Mouse (Mus musculus) midbrain, embryonic 10.5 days (tissue): ENCODE data around the gene Gm17428. TPM values are rescaled to one million over a fixed set of nuclear protein-coding genes. Genes with fewer than 3 reads are reported as not detected.
A peak's percentile ranks its signal among the peaks of the same experiment; 100 is the strongest.
"Not testable (repeated sequence)": the region's sequence is repeated elsewhere in the genome, so short reads cannot be mapped to it uniquely, and the experiment has no call there.

Experiments
- DNase-seq: peaks from one replicate; pipeline ENCODE4 v3.0.0-alpha.2; 2017; ENCODE audit warnings: low spot score
- H3K27ac ChIP-seq: fragments of 300-500 bp; sonication (generic); replicated peaks from 2 replicates; pipeline ENCODE4 v1.5.1; 2016; ENCODE audit warnings: mild to moderate bottlenecking
- H3K27me3 ChIP-seq: fragments of 300-500 bp; sonication (generic); 2 replicates; pipeline ENCODE4 v1.6.1; 2016; ENCODE audit warnings: low read depth, mild to moderate bottlenecking; ENCODE audit not compliant: poor library complexity, severe bottlenecking
- H3K36me3 ChIP-seq: fragments of 300-500 bp; sonication (generic); 2 replicates; pipeline ENCODE4 v1.6.1; 2016; ENCODE audit warnings: mild to moderate bottlenecking, moderate library complexity
- H3K4me1 ChIP-seq: fragments of 300-500 bp; sonication (generic); 2 replicates; pipeline ENCODE4 v1.6.1; 2016
- H3K4me3 ChIP-seq: fragments of 300-500 bp; sonication (generic); 2 replicates; pipeline ENCODE4 v1.5.1; 2016; ENCODE audit warnings: mild to moderate bottlenecking, moderate library complexity
- H3K9me3 ChIP-seq: fragments of 300-500 bp; sonication (generic); replicated peaks from 2 replicates; pipeline ENCODE4 v1.6.1; 2016; ENCODE audit warnings: mild to moderate bottlenecking
- WGBS: fragments of 180-500 bp; shearing (Covaris S2); methylation state at CpG from one replicate; pipeline ENCODE4 v1.1.7; 2016; 5-methylcytosine and 5-hydroxymethylcytosine counted together
- polyA plus RNA-seq: library from polyadenylated mRNA; unstranded; fragments of >200 nt; fragmentation: Nextera tagmentation; extraction: Ambion mirVana; gene quantifications from 2 replicates; pipeline ENCODE4 v1.2.1, GENCODE M21; 2016

The Gm17428 gene
- polyA plus RNA-seq, 1 experiment from 2014 or later: not detected

DNA sequence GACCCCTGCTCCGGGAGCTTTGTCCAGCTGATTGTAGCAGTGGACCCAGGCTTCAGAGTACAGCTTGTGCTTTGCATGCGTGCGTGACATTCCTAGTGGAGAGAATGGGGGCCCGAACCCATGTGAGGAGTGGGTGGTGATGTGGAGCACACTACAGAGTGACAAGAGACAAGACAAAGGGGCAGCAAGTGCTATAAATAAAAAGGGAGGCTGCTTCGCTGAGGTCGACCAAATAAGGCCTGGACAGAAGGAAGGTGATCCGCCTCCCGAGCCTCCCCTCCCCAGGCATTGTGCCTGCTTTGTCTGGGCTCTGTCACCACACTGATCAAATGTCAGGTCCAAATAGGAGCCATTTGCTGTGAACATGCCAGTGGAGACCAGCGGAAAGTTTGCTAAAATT, 20.1 kb downstream of the Gm17428 start:
- H3K27ac ChIP-seq: peak overlapping the region; percentile 91
- peak; percentile 34 for DNase-seq
- WGBS: 45% methylated on average over 9 of the region's 9 CpGs

DNA sequence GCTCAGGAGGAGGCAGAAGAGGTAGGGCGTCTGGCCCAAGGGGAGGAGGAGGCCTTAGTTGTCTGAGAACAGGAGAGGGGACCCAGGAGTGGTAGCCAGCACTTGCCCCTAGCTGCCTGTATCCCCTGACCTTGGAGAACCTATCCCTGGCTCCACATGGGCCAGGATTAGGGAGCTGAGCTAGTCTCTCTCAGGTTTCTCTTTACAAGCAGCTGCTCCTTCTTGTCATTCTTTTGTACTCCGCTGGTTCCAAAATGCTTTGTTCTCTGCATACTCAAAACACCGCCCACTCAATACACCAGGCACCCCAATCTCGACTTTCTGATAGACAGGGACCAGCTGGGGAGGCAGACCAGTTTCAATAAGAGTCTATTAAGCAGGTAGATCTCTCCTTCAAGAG, 20.6 kb downstream of the Gm17428 start:
- H3K9me3 ChIP-seq: peaks cover 3% of the 10 kb centered on the region; the same call in 1 of the 2 replicates
- H3K4me3 ChIP-seq: no peak overlapping the region
- DNase-seq: peak; percentile 27
- peaks cover 53% of the 10 kb centered on the region for H3K4me1 ChIP-seq
- WGBS: 24% methylated on average over 4 of the region's 4 CpGs
- H3K36me3 ChIP-seq: no peaks in the 10 kb centered on the region
- peaks cover 16% of the 10 kb centered on the region for H3K27me3 ChIP-seq
- H3K27ac ChIP-seq: peak overlapping the region; percentile 91

More for the DNA sequence above, 20.1 kb downstream of the Gm17428 start:
- Histone ChIP-seq H3K27me3 (peaks cover 21% of the 10 kb centered on the region), H3K36me3 (no peaks in the 10 kb centered on the region), H3K9me3 (peaks cover 3% of the 10 kb centered on the region; the same call in 1 of the 2 replicates), H3K4me3 (no peak overlapping the region), H3K4me1 (peaks cover 52% of the 10 kb centered on the region)

DNA sequence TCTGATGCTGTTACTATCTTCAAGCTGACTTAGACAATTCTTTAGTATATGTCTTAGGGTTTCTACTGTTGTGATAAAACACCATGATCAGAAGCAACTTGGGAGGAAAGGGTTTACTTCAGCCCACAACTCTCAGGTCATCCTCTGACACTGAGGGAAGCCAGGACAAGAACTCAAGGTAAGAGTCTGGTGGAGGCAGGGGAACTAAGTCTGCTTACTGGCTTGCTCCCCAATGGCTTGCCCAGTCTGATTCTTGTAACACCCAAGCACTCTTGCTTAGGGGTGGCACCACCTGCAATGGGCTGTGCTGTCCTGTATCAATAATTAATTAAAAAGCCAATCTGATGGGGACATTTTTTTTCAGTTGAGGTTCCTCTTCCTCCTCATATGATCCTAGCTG, 21.9 kb downstream of the Gm17428 start:
- no peaks in the 10 kb centered on the region for H3K36me3 ChIP-seq
- peaks cover 3% of the 10 kb centered on the region; the same call in 1 of the 2 replicates for H3K9me3 ChIP-seq
- peaks cover 3% of the 10 kb centered on the region; the same call in 1 of the 2 replicates for H3K27me3 ChIP-seq
- no peak overlapping the region for H3K4me3 ChIP-seq
- peaks cover 52% of the 10 kb centered on the region for H3K4me1 ChIP-seq
- no peak for DNase-seq
- H3K27ac ChIP-seq: no peak overlapping the region

DNA sequence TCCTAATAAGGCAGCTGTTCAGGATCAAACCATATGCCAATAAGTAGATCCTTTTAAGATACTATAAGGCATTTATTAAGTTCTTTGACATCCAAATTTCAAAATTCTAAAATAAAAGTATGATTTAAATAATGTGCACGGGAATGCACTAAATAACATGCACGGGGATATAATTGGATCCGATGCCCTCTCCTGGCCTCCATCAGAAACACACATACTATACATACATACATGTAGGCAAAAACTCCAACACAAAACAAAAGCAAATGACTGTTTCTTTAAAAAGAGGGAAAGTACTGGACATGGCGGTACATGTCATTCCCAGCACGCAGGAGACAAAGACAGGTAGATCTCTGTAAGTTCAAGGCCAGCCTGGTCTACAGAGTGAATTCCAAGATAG, 23.1 kb downstream of the Gm17428 start:
- H3K4me3 ChIP-seq, H3K9me3 ChIP-seq, DNase-seq, H3K27me3 ChIP-seq, H3K27ac ChIP-seq, H3K36me3 ChIP-seq: not testable (repeated sequence)
- peaks cover 52% of the 10 kb centered on the region for H3K4me1 ChIP-seq
- WGBS: 90% methylated on average over 5 of the region's 5 CpGs

DNA sequence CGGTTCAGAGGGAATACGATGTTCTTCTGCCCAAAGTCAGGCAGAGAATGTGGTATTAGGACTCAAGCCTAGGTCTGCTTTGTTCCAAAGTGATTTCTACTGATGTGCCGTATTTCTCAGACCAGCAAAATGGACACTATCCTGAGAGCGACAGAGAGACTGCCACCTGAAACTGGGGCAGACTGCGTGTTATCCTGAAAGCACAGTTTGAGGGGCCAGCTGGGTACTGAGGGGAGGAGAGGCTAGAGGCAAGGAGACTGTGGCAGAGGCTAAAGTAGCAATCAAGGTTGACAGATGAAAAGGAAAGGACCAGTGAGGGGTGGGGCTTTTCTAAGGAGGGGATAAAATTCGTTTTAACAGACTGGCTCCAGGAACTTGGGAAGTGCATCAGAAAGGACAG, 24.1 kb downstream of the Gm17428 start:
- no peaks in the 10 kb centered on the region for H3K27me3 ChIP-seq
- 89% methylated on average over 6 of the region's 6 CpGs for WGBS
- peaks cover 45% of the 10 kb centered on the region for H3K4me1 ChIP-seq
- no peaks in the 10 kb centered on the region for H3K36me3 ChIP-seq
- no peak overlapping the region for H3K4me3 ChIP-seq
- peaks cover 3% of the 10 kb centered on the region; the same call in 1 of the 2 replicates for H3K9me3 ChIP-seq
- DNase-seq: no peak
- no peak overlapping the region for H3K27ac ChIP-seq

DNA sequence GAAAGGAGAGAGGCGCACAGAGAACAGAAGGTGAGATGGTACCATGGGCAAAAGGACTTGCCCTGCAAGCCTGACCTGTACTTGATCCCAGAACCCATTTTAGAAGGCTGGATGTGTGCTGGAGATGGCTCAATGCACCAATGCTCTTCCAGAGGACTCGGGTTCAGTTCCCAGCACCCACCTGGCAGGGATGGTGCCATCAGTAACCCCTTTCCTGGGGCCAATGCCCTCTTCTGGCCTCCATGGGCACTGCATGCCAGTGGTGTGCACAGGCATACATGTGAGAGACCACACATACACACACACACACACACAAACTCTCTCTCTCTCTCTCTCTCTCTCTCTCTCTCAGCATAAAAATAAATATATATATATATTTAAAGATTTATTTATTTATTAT, 24.7 kb downstream of the Gm17428 start:
- Histone ChIP-seq H3K4me3 (no peak overlapping the region), H3K4me1 (peaks cover 38% of the 10 kb centered on the region), H3K9me3 (peaks cover 3% of the 10 kb centered on the region; the same call in 1 of the 2 replicates), H3K27ac (no peak overlapping the region), H3K36me3 (no peaks in the 10 kb centered on the region), H3K27me3 (no peaks in the 10 kb centered on the region)
- 97% methylated on average over 2 of the region's 2 CpGs for WGBS
- DNase-seq: no peak

DNA sequence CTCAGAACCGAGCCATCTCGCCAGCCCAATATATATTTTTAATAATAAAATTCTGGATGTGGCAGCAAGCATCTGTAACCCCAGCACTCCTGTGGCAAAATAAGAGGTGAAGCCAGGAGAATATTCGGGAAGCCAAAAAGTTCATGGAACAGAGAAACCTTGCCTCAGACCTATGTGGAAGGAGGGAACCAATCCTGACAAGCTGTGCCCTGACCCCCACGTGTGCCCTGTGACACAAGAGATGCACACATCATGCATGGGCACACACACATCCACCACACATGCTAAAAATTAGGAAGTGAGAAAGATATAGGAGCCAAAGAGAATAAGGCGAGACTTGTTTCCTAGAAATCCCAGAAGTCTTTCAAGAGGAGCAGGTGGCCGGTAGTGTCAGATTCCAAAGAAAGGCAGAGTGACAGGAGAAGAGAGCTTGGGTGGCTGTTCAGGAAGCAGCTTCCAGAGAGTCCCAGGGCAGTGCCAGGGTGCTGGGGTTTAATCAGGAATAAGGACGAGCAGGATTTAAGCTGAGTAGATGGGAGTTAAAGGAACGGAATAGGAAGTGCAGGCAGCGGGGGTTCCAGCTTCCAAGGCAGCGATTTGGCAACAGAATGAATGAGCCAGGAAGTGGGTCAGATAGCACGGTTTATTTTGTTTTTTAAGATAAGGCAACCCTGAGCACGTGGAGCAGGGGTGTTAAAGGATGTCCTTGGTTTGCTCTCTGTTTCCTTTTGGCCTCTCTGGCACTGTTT, 25.4 kb downstream of the Gm17428 start:
- 57% methylated on average over 12 of the region's 12 CpGs for WGBS
- Histone ChIP-seq H3K4me1 (peaks cover 32% of the 10 kb centered on the region), H3K9me3 (peaks cover 3% of the 10 kb centered on the region; the same call in 1 of the 2 replicates), H3K27ac (no peak overlapping the region; the same call in 1 of the 2 replicates), H3K27me3 (no peaks in the 10 kb centered on the region), H3K4me3 (no peak overlapping the region), H3K36me3 (no peaks in the 10 kb centered on the region)
- no peak for DNase-seq

DNA sequence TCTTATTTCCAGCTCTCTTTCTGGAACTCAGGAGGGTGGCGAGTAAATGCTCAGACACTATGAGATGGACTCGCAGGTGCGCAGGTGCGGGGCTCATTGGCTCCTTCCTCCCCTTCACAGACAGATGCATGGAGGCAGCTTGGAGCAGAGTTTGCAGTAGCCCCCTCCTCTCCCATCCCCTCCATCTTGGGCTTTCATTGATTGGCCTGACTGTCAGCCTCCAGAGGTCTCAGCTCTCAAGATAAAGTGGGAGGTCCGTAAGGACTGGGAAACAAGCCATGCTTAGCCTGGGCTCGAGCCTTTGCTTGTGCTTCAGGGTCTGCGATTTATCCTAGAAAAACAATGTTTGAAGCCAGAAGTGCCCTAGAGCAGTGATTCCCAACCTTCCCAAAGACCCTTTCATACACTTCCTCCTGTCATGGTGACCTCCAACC, 26.0 kb downstream of the Gm17428 start:
- no peak for DNase-seq
- H3K4me3 ChIP-seq: no peak overlapping the region
- H3K27ac ChIP-seq: no peak overlapping the region
- H3K4me1 ChIP-seq: peaks cover 26% of the 10 kb centered on the region
- 73% methylated on average over 7 of the region's 7 CpGs for WGBS
- no peaks in the 10 kb centered on the region for H3K36me3 ChIP-seq
- no peaks in the 10 kb centered on the region for H3K27me3 ChIP-seq
- H3K9me3 ChIP-seq: peaks cover 3% of the 10 kb centered on the region; the same call in 1 of the 2 replicates

DNA sequence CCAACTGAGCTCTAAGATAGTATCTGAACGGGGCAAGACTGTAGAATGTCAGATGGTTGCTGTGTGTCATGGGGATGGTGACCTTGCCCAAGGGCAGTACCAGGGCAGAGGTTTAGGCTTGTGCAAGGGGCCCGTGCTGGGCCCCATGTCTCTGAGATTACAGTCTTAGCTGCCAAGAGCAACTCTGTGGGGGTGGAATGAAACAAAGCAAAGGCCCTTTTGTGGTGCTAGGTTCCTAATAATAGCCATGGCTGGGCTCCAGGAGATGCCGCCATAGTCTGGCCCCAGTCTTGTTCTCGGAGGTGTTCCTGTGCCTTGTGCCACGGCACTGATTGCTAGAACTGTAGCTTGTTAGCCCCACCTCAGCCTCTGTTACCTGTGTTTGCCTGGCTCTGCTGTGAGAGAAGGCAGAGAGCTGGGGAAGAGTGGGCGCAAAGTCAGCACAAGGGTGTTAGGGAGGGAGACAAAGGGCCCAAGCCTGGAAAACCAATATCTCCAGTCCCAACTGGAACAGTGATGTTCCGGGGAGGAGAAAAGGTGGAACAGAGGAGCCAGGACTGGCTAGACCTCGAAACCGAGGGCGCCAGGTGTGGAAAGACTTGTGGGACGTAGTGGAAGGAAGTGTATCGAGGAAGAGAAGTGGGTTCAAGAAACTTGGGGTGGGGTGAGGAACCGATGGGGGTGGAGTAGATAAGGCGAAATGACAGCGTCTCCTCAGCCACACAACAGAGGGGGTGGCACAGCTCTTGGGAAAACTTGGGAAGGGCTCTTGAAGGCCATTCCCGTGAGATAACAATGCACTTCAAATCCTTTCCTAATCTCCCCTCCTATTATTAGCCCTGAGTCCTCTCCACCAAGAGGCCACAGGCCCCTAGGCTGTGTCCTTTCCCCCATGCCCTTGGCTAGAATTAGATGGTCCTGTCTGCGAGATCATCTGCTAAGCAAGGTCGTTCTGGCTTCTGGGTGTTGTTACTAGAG, 27.4 kb downstream of the Gm17428 start:
- Histone ChIP-seq H3K36me3 (no peaks in the 10 kb centered on the region), H3K4me3 (no peak overlapping the region), H3K9me3 (peaks cover 3% of the 10 kb centered on the region; the same call in 1 of the 2 replicates), H3K27me3 (no peaks in the 10 kb centered on the region), H3K27ac (peak overlapping the region; percentile 74), H3K4me1 (peaks cover 26% of the 10 kb centered on the region)
- DNase-seq: no peak
- 73% methylated on average over 18 of the region's 18 CpGs for WGBS

DNA sequence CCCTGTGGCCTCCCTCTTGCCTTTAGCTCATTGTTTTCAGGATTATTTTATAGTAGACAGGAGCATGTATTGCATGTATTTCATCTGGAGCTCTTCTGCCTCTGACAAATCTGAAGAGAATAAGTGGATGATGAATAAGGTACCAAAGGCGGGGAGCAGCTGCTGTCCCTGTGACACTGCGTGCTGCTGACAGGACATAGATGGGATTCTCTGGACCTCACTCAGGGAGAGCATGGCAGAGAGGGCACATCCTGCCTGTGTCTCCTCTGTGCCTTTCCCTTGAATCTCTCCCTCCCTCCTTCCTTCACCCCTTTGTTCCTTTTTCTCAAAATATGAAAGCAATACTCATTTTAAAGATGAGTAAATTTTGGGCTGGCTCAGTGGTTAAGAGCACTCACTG, 28.8 kb downstream of the Gm17428 start:
- no peak for DNase-seq
- 78% methylated on average over 2 of the region's 2 CpGs for WGBS
- H3K4me1 ChIP-seq: peaks cover 26% of the 10 kb centered on the region
- H3K9me3 ChIP-seq: peaks cover 3% of the 10 kb centered on the region; the same call in 1 of the 2 replicates
- no peak overlapping the region for H3K4me3 ChIP-seq
- no peaks in the 10 kb centered on the region for H3K36me3 ChIP-seq
- H3K27me3 ChIP-seq: no peaks in the 10 kb centered on the region
- no peak overlapping the region for H3K27ac ChIP-seq

DNA sequence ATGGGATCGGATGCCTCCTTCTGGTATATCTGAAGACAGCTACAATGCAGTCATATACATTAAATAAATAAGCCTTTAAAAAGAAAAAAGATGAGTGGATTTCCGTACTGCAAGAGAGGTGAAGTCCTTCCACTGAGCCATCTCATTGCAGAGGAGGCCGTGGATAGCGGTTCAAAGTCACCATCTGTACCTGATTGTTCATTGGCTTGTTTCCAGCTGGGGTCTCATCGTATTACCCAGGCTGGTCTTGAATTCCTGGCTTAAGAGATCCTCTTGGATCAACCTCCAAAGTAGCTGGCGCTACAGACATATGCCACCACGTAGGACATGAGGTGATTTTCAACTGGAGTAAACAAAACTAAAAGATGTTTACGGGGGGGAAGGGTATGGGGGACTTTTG, 29.2 kb downstream of the Gm17428 start:
- WGBS: 89% methylated on average over 8 of the region's 8 CpGs
- DNase-seq: no peak
- Histone ChIP-seq H3K36me3 (no peaks in the 10 kb centered on the region), H3K27ac (no peak overlapping the region), H3K27me3 (no peaks in the 10 kb centered on the region), H3K4me1 (peaks cover 26% of the 10 kb centered on the region), H3K4me3 (no peak overlapping the region), H3K9me3 (peaks cover 3% of the 10 kb centered on the region; the same call in 1 of the 2 replicates)

DNA sequence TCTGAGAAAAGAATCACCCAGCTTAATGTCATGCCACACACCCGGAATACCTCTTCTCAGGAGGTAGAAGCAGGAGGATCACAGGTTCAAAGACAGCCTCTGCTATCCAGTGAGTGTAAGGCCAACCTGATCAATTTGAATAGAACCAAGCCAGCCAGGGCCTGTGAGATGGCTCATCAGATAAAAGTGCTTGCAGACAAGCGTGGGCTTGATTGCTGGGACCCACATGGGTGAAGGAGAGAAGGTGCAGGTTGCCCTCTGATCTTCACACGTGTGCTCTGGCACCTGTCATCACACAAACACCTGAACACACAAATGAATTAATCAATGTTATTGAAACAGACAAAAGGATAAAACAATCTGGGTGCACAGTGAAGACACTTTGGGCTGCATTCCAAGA, 29.8 kb downstream of the Gm17428 start:
- H3K27me3 ChIP-seq: no peaks in the 10 kb centered on the region
- H3K36me3 ChIP-seq: no peaks in the 10 kb centered on the region
- no peak overlapping the region for H3K27ac ChIP-seq
- WGBS: 81% methylated on average over 3 of the region's 3 CpGs
- H3K4me1 ChIP-seq: peaks cover 26% of the 10 kb centered on the region
- no peak overlapping the region for H3K4me3 ChIP-seq
- DNase-seq: no peak
- no peaks in the 10 kb centered on the region for H3K9me3 ChIP-seq
